Mouse (Mus musculus): Measurements from ENCODE around the gene Pdgfc. TPM values are rescaled to one million over a fixed set of nuclear protein-coding genes. Genes with fewer than 3 reads are reported as not detected.

The Pdgfc gene
- polyA plus RNA-seq, 1 experiment: not detected

DNA sequence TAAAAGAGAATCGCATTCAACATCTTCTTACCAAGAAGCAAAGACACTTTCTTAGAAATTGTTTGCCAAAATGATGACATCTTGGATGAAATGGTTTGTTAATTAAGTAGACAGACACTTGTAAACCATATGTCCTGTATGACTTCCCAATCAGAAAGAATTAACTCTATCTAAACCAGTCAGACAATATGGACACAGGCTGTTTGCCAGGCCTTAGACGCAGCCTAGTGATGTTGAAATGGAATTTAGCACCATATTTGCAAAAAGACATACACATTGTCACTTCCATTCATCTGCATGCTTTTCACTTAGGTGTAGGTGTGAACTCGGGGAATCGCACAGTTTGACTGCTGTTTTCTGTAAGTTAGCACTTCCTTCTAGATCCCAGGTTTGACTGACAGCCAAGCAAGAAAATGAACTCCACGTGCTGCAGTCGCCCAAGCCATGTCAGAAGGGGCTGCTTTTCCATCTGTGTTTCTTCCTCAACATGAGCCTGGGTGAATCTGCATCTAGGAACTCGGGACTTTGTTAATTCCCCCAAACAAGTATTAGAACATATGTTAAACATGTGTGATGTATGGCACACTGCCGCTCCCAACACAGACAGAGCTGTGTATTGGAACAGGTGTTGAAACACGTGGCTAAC lies 10.5 kb upstream of the Pdgfc start:
- Histone ChIP-seq H3K4me1 (ENCODE audit: control insufficient read depth, insufficient read depth, low read length) (no peaks in the 10 kb centered on the region), H3K27ac (ENCODE audit: insufficient read depth, low read depth, low read length) (no peak overlapping the region), H3K4me3 (ENCODE audit: insufficient read depth, low read depth, low read length) (no peak overlapping the region)
- TF ChIP-seq CTCF (IDR thresholded peaks at IDR 0.05; ENCODE audit: insufficient read depth, low read depth, low read length) (no peak), POLR2A (IDR thresholded peaks at IDR 0.05; ENCODE audit: insufficient read depth, low read depth, low read length) (no peak)
- 85% methylated on average over 9 of the region's 9 CpGs for WGBS

DNA sequence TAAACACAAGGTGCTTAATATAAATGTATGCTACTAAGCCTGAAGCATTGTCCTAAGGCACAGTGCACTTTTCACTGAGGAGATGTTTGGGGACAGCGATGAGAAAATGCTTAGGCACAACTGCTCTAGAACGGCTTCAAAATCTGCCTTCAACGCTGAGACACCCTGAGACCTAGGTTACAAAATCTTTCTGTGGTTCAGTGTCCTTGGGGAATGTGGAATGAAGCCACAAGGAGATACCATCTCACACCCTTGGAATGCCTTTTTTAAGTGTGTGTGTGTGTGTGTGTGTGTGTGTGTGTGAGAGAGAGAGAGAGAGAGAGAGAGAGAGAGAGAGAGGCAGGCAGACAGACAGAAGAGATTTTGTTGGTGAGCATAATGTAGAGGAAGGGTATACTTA lies 7.9 kb upstream of the Pdgfc start:
- no peak for TF ChIP-seq CTCF (IDR thresholded peaks at IDR 0.05; ENCODE audit: insufficient read depth, low read depth, low read length)
- no peak for TF ChIP-seq POLR2A (IDR thresholded peaks at IDR 0.05; ENCODE audit: insufficient read depth, low read depth, low read length)
- H3K4me1 ChIP-seq (ENCODE audit: control insufficient read depth, insufficient read depth, low read length): no peaks in the 10 kb centered on the region
- no peak overlapping the region for H3K4me3 ChIP-seq (ENCODE audit: insufficient read depth, low read depth, low read length)
- H3K27ac ChIP-seq (ENCODE audit: insufficient read depth, low read depth, low read length): no peak overlapping the region
- 87% methylated on average over 3 of the region's 3 CpGs for WGBS

DNA sequence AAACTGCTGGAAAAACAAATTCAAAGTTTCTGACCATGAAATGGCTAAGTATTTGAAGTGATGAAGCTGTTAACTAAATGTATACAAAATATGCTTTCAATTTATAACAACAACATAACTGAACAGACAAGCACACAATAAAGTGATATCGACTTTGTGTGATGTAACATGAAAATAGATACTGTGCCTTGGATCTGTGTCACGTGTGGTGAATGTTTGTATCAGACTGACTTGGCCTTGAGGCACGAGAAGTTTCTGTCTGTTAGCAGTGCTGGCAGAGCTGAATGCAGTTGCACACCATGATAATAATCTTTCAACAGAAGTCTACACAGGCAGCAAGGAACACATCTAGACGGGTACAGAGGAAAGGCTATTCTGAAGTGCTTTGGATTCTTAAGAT lies 6.9 kb upstream of the Pdgfc start:
- 82% methylated on average over 4 of the region's 4 CpGs for WGBS
- TF ChIP-seq POLR2A (IDR thresholded peaks at IDR 0.05; ENCODE audit: insufficient read depth, low read depth, low read length): no peak
- no peak for TF ChIP-seq CTCF (IDR thresholded peaks at IDR 0.05; ENCODE audit: insufficient read depth, low read depth, low read length)

DNA sequence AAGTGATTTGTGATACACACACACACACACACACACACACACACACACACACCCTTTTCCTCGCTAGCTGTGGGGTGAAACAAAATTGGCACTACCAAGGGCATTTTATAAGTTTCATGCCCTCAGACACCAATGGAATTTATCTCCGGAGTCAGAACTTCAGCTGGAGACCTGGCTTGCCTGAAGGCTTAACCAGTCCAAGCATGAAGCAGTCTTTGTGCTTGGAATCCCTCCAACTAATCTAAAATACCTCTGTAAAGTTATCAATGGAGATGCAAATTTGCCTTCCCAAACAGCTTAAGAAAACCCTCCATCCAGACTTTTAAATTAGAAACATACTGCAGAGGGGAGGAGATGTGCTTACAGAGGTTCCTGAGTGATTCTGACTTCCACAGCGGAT lies 6.3 kb upstream of the Pdgfc start:
- no peak overlapping the region for H3K4me3 ChIP-seq (ENCODE audit: insufficient read depth, low read depth, low read length)
- no peaks in the 10 kb centered on the region for H3K4me1 ChIP-seq (ENCODE audit: control insufficient read depth, insufficient read depth, low read length)
- WGBS: 60% methylated on average over 3 of the region's 3 CpGs
- no peak for TF ChIP-seq CTCF (IDR thresholded peaks at IDR 0.05; ENCODE audit: insufficient read depth, low read depth, low read length)
- no peak for TF ChIP-seq POLR2A (IDR thresholded peaks at IDR 0.05; ENCODE audit: insufficient read depth, low read depth, low read length)
- no peak overlapping the region for H3K27ac ChIP-seq (ENCODE audit: insufficient read depth, low read depth, low read length)

More for the DNA sequence above, 6.9 kb upstream of the Pdgfc start:
- no peak overlapping the region for H3K27ac ChIP-seq (ENCODE audit: insufficient read depth, low read depth, low read length)
- no peak overlapping the region for H3K4me3 ChIP-seq (ENCODE audit: insufficient read depth, low read depth, low read length)
- H3K4me1 ChIP-seq (ENCODE audit: control insufficient read depth, insufficient read depth, low read length): no peaks in the 10 kb centered on the region

- H3K4me1 ChIP-seq (ENCODE audit: control insufficient read depth, insufficient read depth, low read length): no peaks in the 10 kb centered on the region
- WGBS: 77% methylated on average over 2 of the region's 2 CpGs
- TF ChIP-seq CTCF (IDR thresholded peaks at IDR 0.05; ENCODE audit: insufficient read depth, low read depth, low read length) (no peak), POLR2A (IDR thresholded peaks at IDR 0.05; ENCODE audit: insufficient read depth, low read depth, low read length) (no peak)
- H3K27ac ChIP-seq (ENCODE audit: insufficient read depth, low read depth, low read length): no peak overlapping the region
- no peak overlapping the region for H3K4me3 ChIP-seq (ENCODE audit: insufficient read depth, low read depth, low read length)
Observed at GRCm38 (mm10) chr3:81030311-81030710, 5.9 kb upstream of the Pdgfc start.

DNA sequence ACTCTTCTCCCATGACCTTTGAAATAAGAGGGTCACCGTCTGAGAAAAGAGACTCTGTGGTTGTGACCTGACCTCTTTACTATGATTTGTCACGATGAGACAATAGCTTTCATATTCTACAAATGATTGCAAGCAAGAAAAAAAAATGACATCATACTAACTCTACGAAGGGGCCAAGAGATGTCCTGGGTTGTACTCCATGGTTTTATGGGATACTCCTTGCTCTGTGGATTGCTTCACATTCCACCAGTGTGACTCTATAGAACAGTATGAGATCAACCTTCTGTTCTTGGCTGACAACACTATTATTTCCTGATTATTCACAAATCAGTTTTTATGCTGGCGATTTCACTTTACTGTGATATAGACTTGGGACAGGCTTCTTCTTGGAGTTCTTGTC lies 4.2 kb upstream of the Pdgfc start:
- Histone ChIP-seq H3K27ac (ENCODE audit: insufficient read depth, low read depth, low read length) (no peak overlapping the region), H3K4me1 (ENCODE audit: control insufficient read depth, insufficient read depth, low read length) (no peaks in the 10 kb centered on the region), H3K4me3 (ENCODE audit: insufficient read depth, low read depth, low read length) (no peak overlapping the region)
- TF ChIP-seq CTCF (IDR thresholded peaks at IDR 0.05; ENCODE audit: insufficient read depth, low read depth, low read length) (no peak), POLR2A (IDR thresholded peaks at IDR 0.05; ENCODE audit: insufficient read depth, low read depth, low read length) (no peak)
- 87% methylated on average over 4 of the region's 4 CpGs for WGBS

DNA sequence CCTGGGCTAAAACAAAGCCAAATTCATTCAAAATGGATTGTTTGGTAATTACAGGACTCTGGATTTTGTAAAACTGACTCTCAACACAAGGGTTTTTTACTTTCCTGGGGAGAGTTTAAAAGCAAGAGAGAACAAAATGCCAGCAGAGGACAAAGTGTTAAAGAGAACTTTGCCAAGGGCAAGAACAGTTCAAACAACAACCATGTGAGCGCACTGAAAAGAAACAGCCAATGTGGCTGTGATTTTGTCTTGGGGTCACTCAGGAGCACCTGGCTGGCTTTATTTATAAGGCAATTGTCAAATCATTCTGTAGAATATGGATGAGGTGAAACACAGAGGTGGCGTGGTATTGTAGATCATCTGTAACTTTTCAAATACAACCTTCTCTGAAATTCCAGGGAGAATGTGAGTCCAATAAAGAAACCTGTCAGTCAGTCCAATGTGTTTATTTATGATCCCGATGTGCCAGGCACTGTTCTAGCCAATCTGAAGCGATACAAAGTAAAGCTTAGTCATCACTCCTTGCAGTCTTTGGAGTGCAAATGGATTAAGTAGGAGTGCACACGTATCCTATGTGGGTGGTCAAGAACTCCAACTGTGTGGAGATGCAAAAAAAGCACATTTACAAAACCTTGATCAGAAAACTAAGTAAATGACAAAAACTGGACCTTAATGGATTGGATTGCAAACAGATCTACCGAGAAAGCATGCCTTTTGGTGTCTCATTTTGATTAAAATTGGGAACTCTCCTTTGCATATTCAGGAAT lies 1.7 kb upstream of the Pdgfc start:
- H3K4me3 ChIP-seq (ENCODE audit: insufficient read depth, low read depth, low read length): no peak overlapping the region
- 68% methylated on average over 6 of the region's 6 CpGs for WGBS
- no peak overlapping the region for H3K27ac ChIP-seq (ENCODE audit: insufficient read depth, low read depth, low read length)
- peaks cover 3% of the 10 kb centered on the region; the same call in 1 of the 2 replicates for H3K4me1 ChIP-seq (ENCODE audit: control insufficient read depth, insufficient read depth, low read length)
- TF ChIP-seq CTCF (IDR thresholded peaks at IDR 0.05; ENCODE audit: insufficient read depth, low read depth, low read length): no peak
- TF ChIP-seq POLR2A (IDR thresholded peaks at IDR 0.05; ENCODE audit: insufficient read depth, low read depth, low read length): no peak

DNA sequence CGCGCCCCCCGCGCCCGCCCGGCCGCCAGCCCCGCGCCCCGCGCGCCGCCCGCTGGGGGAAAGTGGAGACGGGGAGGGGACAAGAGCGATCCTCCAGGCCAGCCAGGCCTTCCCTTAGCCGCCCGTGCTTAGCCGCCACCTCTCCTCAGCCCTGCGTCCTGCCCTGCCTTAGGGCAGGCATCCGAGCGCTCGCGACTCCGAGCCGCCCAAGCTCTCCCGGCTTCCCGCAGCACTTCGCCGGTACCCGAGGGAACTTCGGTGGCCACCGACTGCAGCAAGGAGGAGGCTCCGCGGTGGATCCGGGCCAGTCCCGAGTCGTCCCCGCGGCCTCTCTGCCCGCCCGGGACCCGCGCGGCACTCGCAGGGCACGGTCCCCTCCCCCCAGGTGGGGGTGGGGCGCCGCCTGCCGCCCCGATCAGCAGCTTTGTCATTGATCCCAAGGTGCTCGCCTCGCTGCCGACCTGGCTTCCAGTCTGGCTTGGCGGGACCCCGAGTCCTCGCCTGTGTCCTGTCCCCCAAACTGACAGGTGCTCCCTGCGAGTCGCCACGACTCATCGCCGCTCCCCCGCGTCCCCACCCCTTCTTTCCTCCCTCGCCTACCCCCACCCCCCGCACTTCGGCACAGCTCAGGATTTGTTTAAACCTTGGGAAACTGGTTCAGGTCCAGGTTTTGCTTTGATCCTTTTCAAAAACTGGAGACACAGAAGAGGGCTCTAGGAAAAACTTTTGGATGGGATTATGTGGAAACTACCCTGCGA lies 517 bp downstream of the Pdgfc start:
- TF ChIP-seq POLR2A (IDR thresholded peaks at IDR 0.05; ENCODE audit: insufficient read depth, low read depth, low read length): no peak
- TF ChIP-seq CTCF (IDR thresholded peaks at IDR 0.05; ENCODE audit: insufficient read depth, low read depth, low read length): 0 out of 2 replicates have a peak, but pooled peaks have one; percentile 4
- under 1% methylated on average over 66 of the region's 68 CpGs for WGBS
- peak overlapping the region; percentile 58 for H3K4me3 ChIP-seq (ENCODE audit: insufficient read depth, low read depth, low read length)
- H3K4me1 ChIP-seq (ENCODE audit: control insufficient read depth, insufficient read depth, low read length): peaks cover 3% of the 10 kb centered on the region; the same call in 1 of the 2 replicates
- peak overlapping the region; percentile 68; the same call in 1 of the 2 replicates for H3K27ac ChIP-seq (ENCODE audit: insufficient read depth, low read depth, low read length)
